Comparison of ENCODE assay signal across 14 mouse cellular contexts in genomic region chr5:136530931-136531330, GRCm38 (mm10). TPM values are rescaled to one million over a fixed set of nuclear protein-coding genes. Genes with fewer than 3 reads are reported as not detected.
A peak's percentile ranks its signal among the peaks of the same experiment; 100 is the strongest.
DNase-seq lines count a peak whose midpoint lies in the region; ATAC-seq and TF ChIP-seq lines count a peak whose summit lies in the region.
"Had no signal": no experiment of that assay in that cellular context is flagged by ENCODE, and none has a peak within 500 bp of the region (broad histone marks: within the 10 kb centered on the region; RNA-seq: fewer than 3 reads in every experiment).

No protein-coding gene starts in this region.

- peaks cover 17% of the 10 kb centered on the region; the same call in 1 of the 2 replicates for H3K79me2 ChIP-seq in heart, adult 2 months (replicated peaks; ENCODE audit: control insufficient read depth, insufficient read depth, low read length)

- TF ChIP-seq CTCF in heart, adult 2 months (IDR thresholded peaks at IDR 0.05), result no peak

- DNase-seq in heart, adult 2 months, result peak; percentile 49 to 67
- DNase-seq in heart, adult 8-10 months (ENCODE audit: low spot score), result no peak
- DNase-seq in gastrocnemius, postnatal 14 days, result peak; percentile 51
- peak; percentile 52 to 53 for DNase-seq in heart, postnatal 14 days
- peak; percentile 58 for DNase-seq in lung, postnatal 25 days (ENCODE audit: low spot score)
- DNase-seq in ovary, adult 18-20 months (ENCODE audit: low spot score), result no peak
- DNase-seq in thymus, postnatal 14 days, result no peak
- DNase-seq: liver, embryonic 13.5 days; right cerebral cortex, postnatal 14 days had no signal

- peak overlapping the region; percentile 24; the same call in 1 of the 2 replicates for H3K27ac ChIP-seq in heart, adult 2 months
- H3K27ac ChIP-seq: liver, embryonic 13.5 days; midbrain, embryonic 13.5 days; neural tube, embryonic 13.5 days had no signal

- no peak for TF ChIP-seq POLR2A in heart, adult 2 months (IDR thresholded peaks at IDR 0.05; ENCODE audit: insufficient read depth, low read depth, low read length)

- intact Hi-C loops in heart, adult 2 months (cut with DNase I), result loop anchor here (2.0 kb wide), 1 partner anchor 34 kb away; no protein-coding TSS in a partner anchor
- intact Hi-C loops in gastrocnemius, postnatal 14 days (cut with DNase I; ENCODE audit: low total_unique reads), result no loop called here
- intact Hi-C loops in heart, postnatal 14 days (cut with DNase I), result no loop called here

- H3K36me3 ChIP-seq in heart, adult 2 months (ENCODE audit: control insufficient read depth, insufficient read depth, low read length), result peaks cover 9% of the 10 kb centered on the region
- H3K36me3 ChIP-seq: liver, embryonic 13.5 days; midbrain, embryonic 13.5 days; neural tube, embryonic 13.5 days had no signal

- TF ChIP-seq EP300 in heart, adult 2 months (IDR thresholded peaks at IDR 0.05; ENCODE audit: insufficient read depth, low read depth, low read length), result no peak

- no peak overlapping the region for H3K9ac ChIP-seq in heart, adult 2 months (ENCODE audit: low read depth, low read length)
- H3K9ac ChIP-seq: liver, embryonic 13.5 days; midbrain, embryonic 13.5 days; neural tube, embryonic 13.5 days had no signal

- no peak for ATAC-seq in activated CD4-positive, CD25-positive, alpha-beta regulatory T cell, adult 4 months
- ATAC-seq: intestine, postnatal 0 days; midbrain, embryonic 13.5 days had no signal

- no peak overlapping the region for H3K4me3 ChIP-seq in heart, adult 2 months
- H3K4me3 ChIP-seq: erythroblast, embryonic 14.5 days; liver, embryonic 13.5 days; midbrain, embryonic 13.5 days; neural tube, embryonic 13.5 days had no signal

- peaks cover 24% of the 10 kb centered on the region for H3K4me1 ChIP-seq in heart, adult 2 months (ENCODE audit: control insufficient read depth, insufficient read depth, low read length)

- 50% methylated on average over 1 of the region's 1 CpGs for WGBS in heart, adult 2 months

- H3K27me3 ChIP-seq in heart, adult 2 months (ENCODE audit: control insufficient read depth, insufficient read depth, low read length), result no peaks in the 10 kb centered on the region
- H3K27me3 ChIP-seq: liver, embryonic 13.5 days; midbrain, embryonic 13.5 days; neural tube, embryonic 13.5 days had no signal

RNA-seq across cellular contexts. Expression of gene Cux1, which starts 36.4 kb away (rescaled TPM):
- 100 to 1,000 TPM in 1 of 2 experiments, 10 to 100 TPM in 1; 85.8 to 101 TPM for total RNA-seq in heart, adult 2 months (2021)
- 46.8 and 65.3 TPM in 2 replicates for polyA plus RNA-seq in heart, adult 2 months (2012; rRNA removed)
- 100 to 1,000 TPM in 1 of 4 experiments, 10 to 100 TPM in 3; 79.3 to 102 (median 88.5) TPM for total RNA-seq in heart, adult 8-10 months (2022)
- 10 to 100 TPM; 66.0 to 68.2 TPM for total RNA-seq in gastrocnemius, postnatal 14 days (2021)
- total RNA-seq in heart, postnatal 14 days (2021), result 100 to 1,000 TPM; 106 to 108 TPM
- polyA plus RNA-seq in activated CD4-positive, CD25-positive, alpha-beta regulatory T cell, adult 4 months (2017; shearing (Covaris generic)), result 10 to 100 TPM; 36.1 to 46.2 TPM

Comparison
In these comparisons a context has a peak if more than half of its experiments do, and no peak if none do; other contexts are left out.
1. DNase-seq: peak in heart, adult 2 months (2 of 2), gastrocnemius, postnatal 14 days (single experiment), heart, postnatal 14 days (2 of 2) and lung, postnatal 25 days (single experiment); none in heart, adult 8-10 months (single experiment), ovary, adult 18-20 months (single experiment) and thymus, postnatal 14 days (single experiment).